Comparison of ENCODE assay signal across 16 mouse cellular contexts in the genomic region with DNA sequence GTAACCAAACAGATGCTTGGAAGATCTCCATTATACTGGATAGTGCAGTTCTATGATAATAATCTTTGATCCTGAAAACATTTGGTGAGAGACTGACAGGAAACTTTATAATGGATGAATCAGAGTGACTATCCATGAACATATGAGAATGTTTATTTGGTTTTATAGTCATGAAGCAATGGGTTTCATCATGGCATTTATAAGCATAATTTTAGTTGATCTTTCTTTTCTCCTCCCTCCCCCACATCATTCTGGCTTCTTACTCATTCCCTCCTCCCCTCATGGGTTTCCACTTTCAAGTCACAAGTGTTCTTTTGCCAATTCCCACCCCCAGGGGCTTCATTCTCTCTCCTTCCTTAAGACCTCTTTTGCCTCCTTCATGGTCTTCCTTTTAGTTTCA.
"Had no signal": no experiment of that assay in that cellular context is flagged by ENCODE, and none has a peak within 500 bp of the region (broad histone marks: within the 10 kb centered on the region; RNA-seq: fewer than 3 reads in every experiment).

No protein-coding gene starts in this region.

- H3K36me3 ChIP-seq: stomach, embryonic 15.5 days had no signal

- H3K4me3 ChIP-seq: midbrain, embryonic 12.5 days; midbrain, embryonic 15.5 days; neural tube, embryonic 13.5 days; stomach, embryonic 15.5 days had no signal

- H3K27me3 ChIP-seq: midbrain, embryonic 12.5 days; midbrain, embryonic 15.5 days; neural tube, embryonic 13.5 days; stomach, embryonic 15.5 days had no signal

- H3K4me2 ChIP-seq: liver, embryonic 11.5 days; lung, embryonic 14.5 days; midbrain, embryonic 12.5 days; midbrain, embryonic 15.5 days; neural tube, embryonic 13.5 days; stomach, embryonic 15.5 days had no signal

- H3K9me3 ChIP-seq: midbrain, embryonic 12.5 days; midbrain, embryonic 15.5 days; neural tube, embryonic 13.5 days; stomach, embryonic 15.5 days had no signal

- H3K9ac ChIP-seq: liver, embryonic 14.5 days; liver, postnatal 0 days; lung, embryonic 14.5 days; midbrain, embryonic 12.5 days; midbrain, embryonic 15.5 days; neural tube, embryonic 13.5 days; stomach, embryonic 15.5 days had no signal

- H3K4me1 ChIP-seq: midbrain, embryonic 12.5 days; midbrain, embryonic 15.5 days; neural tube, embryonic 13.5 days; stomach, embryonic 15.5 days had no signal

- H3K27ac ChIP-seq: kidney, postnatal 0 days; liver, embryonic 14.5 days; macrophage; midbrain, embryonic 12.5 days; midbrain, embryonic 15.5 days; neural tube, embryonic 13.5 days; stomach, embryonic 15.5 days had no signal

- DNase-seq: layer of hippocampus, adult 9-11 months; liver, postnatal 0 days; lung, embryonic 14.5 days; retina, postnatal 1 day; right cerebral cortex, postnatal 25 days; spleen, adult 18-20 months; thymus, postnatal 25 days had no signal

- ATAC-seq: liver, postnatal 0 days; lung, postnatal 0 days; midbrain, embryonic 15.5 days had no signal
